Mouse (Mus musculus) heart, postnatal 10 days (tissue): ENCODE results near the gene Spint1. TPM values are rescaled to one million over a fixed set of nuclear protein-coding genes. Genes with fewer than 3 reads are reported as not detected.

ENCODE experiments used
- DNase-seq, 2 experiments: peaks; one replicate each; pipeline ENCODE4 v3.0.0; 2021
- intact Hi-C: fragments of 180-260 bp; cut with DNase I; formaldehyde crosslinking; loops from one replicate; pipeline ENCODE4 v1.15.1; 2025
- total RNA-seq, 2 experiments: library from RNA; stranded (reverse); gene quantifications; 2 replicates each; pipeline ENCODE4 v1.2.3; 2021

Spint1 gene
- total RNA-seq, 2 experiments from 2014 or later: not detected

- intact Hi-C loops: no loop called here
- no peak for DNase-seq
These were observed 3.1 kb downstream of the Spint1 start for GRCm38 (mm10) chr2:119240075-119240818.

GRCm38 (mm10) chr2:119240819-119241186, 3.6 kb downstream of the Spint1 start:
- intact Hi-C loops: no loop called here
- DNase-seq: no peak

GRCm38 (mm10) chr2:119242548-119242947, 5.4 kb downstream of the Spint1 start:
- no peak for DNase-seq
- intact Hi-C loops: no loop called here

GRCm38 (mm10) chr2:119245246-119245645, 8.1 kb downstream of the Spint1 start:
- intact Hi-C loops: no loop called here
- no peak for DNase-seq

- DNase-seq: no peak
- intact Hi-C loops: no loop called here
These were observed 10.7 kb downstream of the Spint1 start for GRCm38 (mm10) chr2:119247904-119248303.

GRCm38 (mm10) chr2:119249592-119250061, 12.5 kb downstream of the Spint1 start:
- no peak for DNase-seq
- intact Hi-C loops: loop anchor here (1.0 to 2.0 kb wide), 3 partner anchors 39 to 187 kb away; partner anchors contain the start of genes Dnajc17, Vps18 and Zfyve19

GRCm38 (mm10) chr2:119250377-119250776, 13.2 kb downstream of the Spint1 start:
- no peak for DNase-seq
- intact Hi-C loops: loop anchor here (1.0 to 2.0 kb wide), 3 partner anchors 38 to 186 kb away; partner anchors contain the start of genes Dnajc17, Vps18 and Zfyve19

- DNase-seq: peak; percentile 81 to 91
- intact Hi-C loops: loop anchor here (1.0 to 2.0 kb wide), 3 partner anchors 37 to 186 kb away; partner anchors contain the start of genes Dnajc17, Vps18 and Zfyve19
These were observed 13.8 kb downstream of the Spint1 start for GRCm38 (mm10) chr2:119250826-119251478.

- no peak for DNase-seq
These were observed 17.8 kb downstream of the Spint1 start for GRCm38 (mm10) chr2:119254976-119255375.

GRCm38 (mm10) chr2:119260518-119260917, 23.4 kb downstream of the Spint1 start:
- DNase-seq: no peak
- intact Hi-C loops: no loop called here

More at GRCm38 (mm10) chr2:119254976-119255375, 17.8 kb downstream of the Spint1 start:
- intact Hi-C loops: no loop called here

- intact Hi-C loops: no loop called here
- peak; percentile 40 to 43 for DNase-seq
These were observed 24.2 kb downstream of the Spint1 start for GRCm38 (mm10) chr2:119261326-119261725.

GRCm38 (mm10) chr2:119262978-119263377, 25.8 kb downstream of the Spint1 start:
- intact Hi-C loops: no loop called here

GRCm38 (mm10) chr2:119263813-119264212, 26.7 kb downstream of the Spint1 start:
- intact Hi-C loops: no loop called here
- DNase-seq: no peak

More at GRCm38 (mm10) chr2:119262978-119263377, 25.8 kb downstream of the Spint1 start:
- peak; percentile 62 to 80 for DNase-seq

GRCm38 (mm10) chr2:119270286-119270642, 33.1 kb downstream of the Spint1 start:
- intact Hi-C loops: no loop called here
- no peak for DNase-seq

- intact Hi-C loops: no loop called here
- DNase-seq: peak; percentile 34 to 40
These were observed 33.6 kb downstream of the Spint1 start, which contains the start of gene Rhov for GRCm38 (mm10) chr2:119270643-119271331. TSS of gene Rhov (minus strand) at chr2:119271272.

- no peak for DNase-seq
- intact Hi-C loops: no loop called here
These were observed 37.0 kb downstream of the Spint1 start for GRCm38 (mm10) chr2:119274126-119274525.

GRCm38 (mm10) chr2:119276926-119277325, 39.8 kb downstream of the Spint1 start:
- intact Hi-C loops: no loop called here
- DNase-seq: no peak

- no peak for DNase-seq
- intact Hi-C loops: no loop called here
These were observed 40.6 kb downstream of the Spint1 start for GRCm38 (mm10) chr2:119277810-119278209.

GRCm38 (mm10) chr2:119281899-119282565, 44.9 kb downstream of the Spint1 start:
- intact Hi-C loops: no loop called here
- DNase-seq: no peak

- intact Hi-C loops: loop anchor here (5.0 kb wide), 1 partner anchor 255 kb away; the partner anchor contains the start of gene Rpusd2
- DNase-seq: no peak
These were observed 50.2 kb downstream of the Spint1 start for GRCm38 (mm10) chr2:119287372-119287771.
